Mouse (Mus musculus) spleen, adult 2 months (tissue): ENCODE measurements around the gene 4931414P19Rik.

Experiments
- CTCF ChIP-seq: fragments of 200-500 bp; IDR thresholded peaks from 2 replicates; pipeline ENCODE4 v1.5.1; 2011; ENCODE audit warnings: mild to moderate bottlenecking, inconsistent platforms; ENCODE audit not compliant: insufficient read depth, insufficient read length, insufficient replicate concordance; ENCODE audit errors: extremely low read depth
- POLR2A ChIP-seq: fragments of 200-500 bp; IDR thresholded peaks from 2 replicates; pipeline ENCODE4 v1.6.1; 2011; ENCODE audit warnings: low read depth, low read length, inconsistent platforms

- TF ChIP-seq POLR2A (no peak), CTCF (no peak)
Observed at GRCm38 (mm10) chr14:54646898-54647636, 41.3 kb upstream of the 4931414P19Rik start.
